Mouse (Mus musculus) MEL (cell line): ENCODE measurements around the gene Anln. TPM values are rescaled to one million over a fixed set of nuclear protein-coding genes. Genes with fewer than 3 reads are reported as not detected.

ENCODE experiments used
- DNase-seq: peaks from one replicate; pipeline ENCODE4 v3.0.0; 2011; ENCODE audit warnings: low read depth, low spot score
- H3K27ac ChIP-seq: 2 replicates; pipeline ENCODE4 v1.5.1; 2012; ENCODE audit warnings: low read depth, mild to moderate bottlenecking, control low read depth, low read length, moderate library complexity; ENCODE audit not compliant: control insufficient read depth
- H3K27me3 ChIP-seq, 2 experiments: fragments of 150-350 bp in 1 of 2; sonication (generic) in 1 of 2; 2 replicates each; pipeline ENCODE4 v1.6.1; 2012; ENCODE audit warnings: low read length in 2 of 2, mild to moderate bottlenecking in 2 of 2, improper control_type of control experiment in 1 of 2, moderate library complexity in 1 of 2; ENCODE audit not compliant: insufficient read depth in 2 of 2, control insufficient read depth in 1 of 2
- H3K36me3 ChIP-seq, 2 experiments: 2 replicates each; pipeline ENCODE4 v1.6.1; 2012 to 2014; ENCODE audit warnings: low read length in 2 of 2, improper control_type of control experiment in 1 of 2, inconsistent platforms in 1 of 2, mild to moderate bottlenecking in 1 of 2; ENCODE audit not compliant: insufficient read depth in 2 of 2, control insufficient read depth in 1 of 2
- H3K4me1 ChIP-seq, 2 experiments: fragments of 150-350 bp in 1 of 2; sonication (generic) in 1 of 2; 2 replicates each; pipeline ENCODE4 v1.6.1; 2012; ENCODE audit warnings: low read length in 2 of 2, improper control_type of control experiment in 1 of 2, mild to moderate bottlenecking in 1 of 2; ENCODE audit not compliant: insufficient read depth in 2 of 2, control insufficient read depth in 1 of 2
- H3K4me3 ChIP-seq, 2 experiments: fragments of 150-350 bp in 1 of 2; sonication (generic) in 1 of 2; 2 replicates each; pipeline ENCODE4 v1.5.1; 2012; ENCODE audit warnings: low read depth in 2 of 2, low read length in 2 of 2, mild to moderate bottlenecking in 2 of 2, moderate library complexity in 2 of 2, control low read depth in 1 of 2, improper control_type of control experiment in 1 of 2; ENCODE audit not compliant: control insufficient read depth in 1 of 2, insufficient read depth in 1 of 2
- H3K79me2 ChIP-seq: 2 replicates; pipeline ENCODE4 v1.6.1; 2012; ENCODE audit warnings: mild to moderate bottlenecking, low read length, moderate library complexity; ENCODE audit not compliant: control insufficient read depth, poor library complexity, insufficient read depth
- H3K9ac ChIP-seq: 2 replicates; pipeline ENCODE4 v1.6.1; 2012; ENCODE audit warnings: low read depth, mild to moderate bottlenecking, control low read depth, low read length, moderate library complexity; ENCODE audit not compliant: control insufficient read depth, poor library complexity, severe bottlenecking
- H3K9me3 ChIP-seq: fragments of 150-350 bp; sonication (generic); replicated peaks from 2 replicates; pipeline ENCODE4 v1.6.1; 2012; ENCODE audit warnings: mild to moderate bottlenecking, low read length, improper control_type of control experiment, moderate library complexity; ENCODE audit not compliant: insufficient read depth
- CHD2 ChIP-seq: IDR thresholded peaks from 2 replicates; pipeline ENCODE4 v1.6.1; 2011; ENCODE audit warnings: low read length, improper control_type of control experiment
- ELF1 ChIP-seq: IDR thresholded peaks from 2 replicates; pipeline ENCODE4 v1.6.1; 2014; ENCODE audit warnings: low read depth, mild to moderate bottlenecking, inconsistent platforms, low read length, improper control_type of control experiment, moderate library complexity
- EP300 ChIP-seq, 2 experiments: IDR thresholded peaks; 2 replicates each; pipeline ENCODE4 v1.6.1; 2011; ENCODE audit warnings: improper control_type of control experiment in 2 of 2, low read length in 2 of 2, low read depth in 1 of 2, mild to moderate bottlenecking in 1 of 2
- ETS1 ChIP-seq: IDR thresholded peaks from 2 replicates; pipeline ENCODE4 v1.6.1; 2012; ENCODE audit warnings: low read depth, mild to moderate bottlenecking, inconsistent platforms, low read length, improper control_type of control experiment, moderate library complexity
- HCFC1 ChIP-seq: IDR thresholded peaks from 2 replicates; pipeline ENCODE4 v1.6.1; 2012; ENCODE audit warnings: low read depth, mild to moderate bottlenecking, inconsistent platforms, low read length, improper control_type of control experiment, moderate library complexity
- KAT2A ChIP-seq: conservative IDR thresholded peaks from 2 replicates; pipeline ENCODE4 v1.6.1; 2012; ENCODE audit warnings: low read depth, low read length, improper control_type of control experiment, inconsistent platforms
- MAX ChIP-seq: IDR thresholded peaks from 2 replicates; pipeline ENCODE4 v1.6.1; 2011; ENCODE audit warnings: low read length, improper control_type of control experiment
- MAZ ChIP-seq: IDR thresholded peaks from 2 replicates; pipeline ENCODE4 v1.6.1; 2012; ENCODE audit warnings: low read depth, mild to moderate bottlenecking, inconsistent platforms, low read length, improper control_type of control experiment
- MEF2A ChIP-seq: IDR thresholded peaks from 2 replicates; pipeline ENCODE4 v1.6.1; 2014; ENCODE audit warnings: low read depth, mild to moderate bottlenecking, inconsistent platforms, low read length, improper control_type of control experiment; ENCODE audit not compliant: poor library complexity, insufficient replicate concordance, severe bottlenecking; ENCODE audit errors: extremely low read depth
- MYC ChIP-seq: IDR thresholded peaks from 2 replicates; pipeline ENCODE4 v1.6.1; 2011; ENCODE audit warnings: low read depth, mild to moderate bottlenecking, low read length, improper control_type of control experiment, moderate library complexity
- POLR2A ChIP-seq, 2 experiments: IDR thresholded peaks; 2 replicates each; pipeline ENCODE4 v1.6.1; 2011 to 2012; ENCODE audit warnings: low read length in 2 of 2, mild to moderate bottlenecking in 2 of 2, control low read depth in 1 of 2, improper control_type of control experiment in 1 of 2, low read depth in 1 of 2, moderate library complexity in 1 of 2; ENCODE audit not compliant: control insufficient read depth in 1 of 2, insufficient read depth in 1 of 2, poor library complexity in 1 of 2
- POLR2AphosphoS5 ChIP-seq: IDR thresholded peaks from 2 replicates; pipeline ENCODE4 v1.6.1; 2012; ENCODE audit warnings: low read depth, borderline replicate concordance, mild to moderate bottlenecking, inconsistent platforms, low read length, moderate library complexity, mixed read lengths
- TAL1 ChIP-seq: IDR thresholded peaks from 2 replicates; pipeline ENCODE4 v1.6.1; 2012; ENCODE audit warnings: mild to moderate bottlenecking, inconsistent platforms, low read length, moderate library complexity, mixed read lengths
- TBP ChIP-seq: IDR thresholded peaks from 2 replicates; pipeline ENCODE4 v1.8.0; 2011; ENCODE audit warnings: low read depth, low read length, improper control_type of control experiment
- USF1 ChIP-seq: IDR thresholded peaks from 2 replicates; pipeline ENCODE4 v1.6.1; 2014; ENCODE audit warnings: low read depth, mild to moderate bottlenecking, inconsistent platforms, low read length, improper control_type of control experiment, moderate library complexity
- ZC3H11A ChIP-seq: IDR thresholded peaks from 2 replicates; pipeline ENCODE4 v1.6.1; 2012; ENCODE audit warnings: low read depth, mild to moderate bottlenecking, inconsistent platforms, low read length, improper control_type of control experiment
- ZMIZ1 ChIP-seq: IDR thresholded peaks from 2 replicates; pipeline ENCODE4 v1.6.1; 2012; ENCODE audit warnings: low read depth, mild to moderate bottlenecking, inconsistent platforms, low read length, improper control_type of control experiment, moderate library complexity
- polyA plus RNA-seq, 2 experiments: library from polyadenylated mRNA; stranded (reverse) in 1 of 2; unstranded in 1 of 2; fragments of >175 nt in 1 of 2; fragments of >200 nt in 1 of 2; gene quantifications; 2 replicates each; pipeline versions ENCODE4 v1.2.1 to v1.2.4; 2012; ENCODE audit warnings: low replicate concordance in 2 of 2, low read depth in 1 of 2; ENCODE audit not compliant: insufficient read length in 2 of 2, insufficient read depth in 1 of 2, missing spikeins in 1 of 2
- total RNA-seq: library from RNA; depleted of rRNA; stranded (reverse); fragments of 300-350 nt; gene quantifications from 2 replicates; pipeline ENCODE4 v1.2.3, GENCODE M21; 2012

Gene Anln
- total and polyA plus RNA-seq, 3 experiments, result 93.3 to 114 (median 93.3) TPM

DNA sequence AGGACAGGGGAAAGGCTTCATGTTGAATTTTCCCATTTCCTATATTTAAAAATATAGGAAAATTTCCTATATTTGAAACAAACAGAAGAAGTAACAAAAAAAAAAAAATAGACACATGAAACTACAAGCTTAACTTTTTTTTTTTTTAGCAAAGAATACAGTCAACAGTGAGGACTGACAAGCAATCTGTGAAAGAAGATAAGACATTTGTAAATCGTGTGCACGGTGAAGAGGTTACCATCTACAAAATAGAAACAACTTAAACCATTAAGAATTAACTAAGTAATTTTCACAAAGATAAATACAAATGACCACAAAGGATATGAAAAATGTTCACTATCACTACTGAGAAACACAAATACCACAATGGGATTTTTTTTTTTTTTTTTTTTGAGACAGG lies 22.8 kb downstream of the Anln start (continued):
- no peak for TF ChIP-seq HCFC1
- TF ChIP-seq ZC3H11A, result no peak
- TF ChIP-seq EP300 (IDR thresholded peaks at IDR 0.05; ENCODE audit: low read depth in 1 of 2, low read length in 2 of 2), result peak in 1 of 2 experiments; percentile 12; a peak in 1 of 4 replicates
- TF ChIP-seq TBP, result 0 out of 2 replicates have a peak, but pooled peaks have one; percentile 8
- TF ChIP-seq ELF1, result no peak
- TF ChIP-seq CHD2, result no peak
- no peak for TF ChIP-seq ETS1
- TF ChIP-seq MEF2A, result no peak
- TF ChIP-seq TAL1, result no peak
- TF ChIP-seq MYC, result no peak
- TF ChIP-seq ZMIZ1, result no peak
- no peak for TF ChIP-seq MAZ

GRCm38 (mm10) chr9:22360916-22361315 lies 28.1 kb downstream of the Anln start:
- no peak overlapping the region for H3K27ac ChIP-seq
- peaks cover 0 to 1% of the 10 kb centered on the region in 2 experiments; a peak in 2 of 4 replicates for H3K4me1 ChIP-seq
- no peaks in the 10 kb centered on the region for H3K27me3 ChIP-seq
- no peak for TF ChIP-seq POLR2AphosphoS5
- no peak for TF ChIP-seq MAX
- TF ChIP-seq USF1, result no peak
- no peak for TF ChIP-seq KAT2A
- H3K9me3 ChIP-seq, result no peaks in the 10 kb centered on the region
- no peak overlapping the region for H3K4me3 ChIP-seq
- H3K9ac ChIP-seq, result no peak overlapping the region
- DNase-seq, result no peak
- peaks cover 4% of the 10 kb centered on the region; the same call in 1 of the 2 replicates for H3K79me2 ChIP-seq
- H3K36me3 ChIP-seq, result peaks cover 7 to 99% of the 10 kb centered on the region in 2 experiments

DNA sequence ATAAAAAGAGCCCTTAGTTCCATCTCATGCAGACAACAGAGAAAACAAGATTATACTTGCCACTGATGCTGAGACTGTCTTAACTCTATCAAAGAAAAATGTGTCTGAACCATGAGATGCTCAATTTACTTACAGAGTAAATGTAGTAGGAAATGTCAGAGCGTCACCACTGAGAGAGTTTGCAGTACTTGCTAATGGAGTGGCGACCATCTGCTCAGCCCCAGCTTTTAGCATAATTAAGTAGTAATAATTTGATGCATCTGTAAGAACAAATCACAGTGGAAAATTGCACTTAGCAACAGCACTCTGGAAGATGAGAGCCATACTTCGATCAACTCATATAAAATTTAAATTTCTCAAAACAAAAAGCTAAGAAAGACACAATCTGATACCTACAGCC lies 33.1 kb downstream of the Anln start:
- DNase-seq, result no peak
- H3K27me3 ChIP-seq, result no peaks in the 10 kb centered on the region
- no peaks in the 10 kb centered on the region for H3K9me3 ChIP-seq
- H3K79me2 ChIP-seq, result no peaks in the 10 kb centered on the region; the same call in 1 of the 2 replicates
- H3K36me3 ChIP-seq, result peaks cover 0 to 95% of the 10 kb centered on the region in 2 experiments; a peak in 3 of 4 replicates
- H3K4me3 ChIP-seq, result no peak overlapping the region
- H3K4me1 ChIP-seq, result no peaks in the 10 kb centered on the region
- H3K27ac ChIP-seq, result no peak overlapping the region
- no peak overlapping the region for H3K9ac ChIP-seq
- TF ChIP-seq POLR2A (IDR thresholded peaks at IDR 0.05; ENCODE audit: control insufficient read depth in 1 of 2, insufficient read depth in 1 of 2, low read depth in 1 of 2, low read length in 2 of 2, poor library complexity in 1 of 2), result peak in 1 of 2 experiments; percentile 23; a peak in 1 of 4 replicates
- TF ChIP-seq TBP, result no peak
